ENCODE assay signal across 26 mouse cellular contexts in genomic region chr13:102319453-102319852, GRCm38 (mm10).
DNase-seq lines count a peak whose midpoint lies in the region; ATAC-seq and TF ChIP-seq lines count a peak whose summit lies in the region.
"Had no signal": no experiment of that assay in that cellular context is flagged by ENCODE, and none has a peak within 500 bp of the region (broad histone marks: within the 10 kb centered on the region; RNA-seq: fewer than 3 reads in every experiment).

No protein-coding gene starts in this region.

- peak; percentile 4 for DNase-seq in adrenal gland, adult 2 months
- no peak for DNase-seq in adrenal gland, adult 18-20 months (ENCODE audit: low spot score in 2 of 2)
- DNase-seq in lung, postnatal 0 days (ENCODE audit: low spot score) = peak; percentile 26
- no peak for DNase-seq in lung, adult 2 months
- DNase-seq in heart, adult 9 months (ENCODE audit: low spot score in 2 of 2) = peak; percentile 43 to 46
- peak; percentile 58 for DNase-seq in heart, postnatal 0 days (ENCODE audit: low spot score)
- DNase-seq in right cerebral cortex, postnatal 36 days (ENCODE audit: low spot score in 2 of 2) = no peak
- DNase-seq: adrenal gland, postnatal 10 days; cerebellum, adult 18-20 months; cerebellum, postnatal 25 days; embryo, embryonic 11 days; gastrocnemius, postnatal 36 days; kidney, adult 8-10 months; kidney, postnatal 14 days; layer of hippocampus, postnatal 36 days; liver, embryonic 13.5 days had no signal

- H3K4me3 ChIP-seq in lung, postnatal 0 days (ENCODE audit: low read depth, low read length) = no peak overlapping the region
- H3K4me3 ChIP-seq in lung, adult 2 months (replicated peaks; ENCODE audit: extremely low read depth, low read depth, low read length) = no peak overlapping the region
- H3K4me3 ChIP-seq in heart, postnatal 0 days (ENCODE audit: low read depth, low read length) = no peak overlapping the region
- H3K4me3 ChIP-seq in hindbrain, embryonic 16.5 days (ENCODE audit: low read length) = no peak overlapping the region
- H3K4me3 ChIP-seq: embryonic facial prominence, embryonic 13.5 days; erythroblast, embryonic 14.5 days; forebrain, embryonic 12.5 days; hindbrain, embryonic 15.5 days; intestine, embryonic 15.5 days; limb, embryonic 12.5 days; liver, embryonic 13.5 days; lung, embryonic 15.5 days; midbrain, embryonic 12.5 days had no signal

- H3K4me1 ChIP-seq in lung, postnatal 0 days (ENCODE audit: insufficient read depth, low read depth, low read length) = no peaks in the 10 kb centered on the region
- no peaks in the 10 kb centered on the region for H3K4me1 ChIP-seq in lung, adult 2 months (ENCODE audit: control insufficient read depth, insufficient read depth, low read length)
- peaks cover 28% of the 10 kb centered on the region for H3K4me1 ChIP-seq in heart, postnatal 0 days (ENCODE audit: control insufficient read depth, insufficient read depth)
- H3K4me1 ChIP-seq in hindbrain, embryonic 16.5 days (ENCODE audit: control insufficient read depth, insufficient read depth, low read depth, low read length) = no peaks in the 10 kb centered on the region
- H3K4me1 ChIP-seq: forebrain, embryonic 12.5 days; hindbrain, embryonic 15.5 days; intestine, embryonic 15.5 days; limb, embryonic 12.5 days; liver, embryonic 13.5 days; lung, embryonic 15.5 days; midbrain, embryonic 12.5 days had no signal

- no peak overlapping the region for H3K9ac ChIP-seq in lung, postnatal 0 days (replicated peaks; ENCODE audit: low read depth)
- no peak overlapping the region for H3K9ac ChIP-seq in heart, postnatal 0 days (replicated peaks; ENCODE audit: low read depth, low read length)
- no peak overlapping the region for H3K9ac ChIP-seq in hindbrain, embryonic 16.5 days (ENCODE audit: low read depth, low read length)
- H3K9ac ChIP-seq: embryonic facial prominence, embryonic 13.5 days; forebrain, embryonic 12.5 days; hindbrain, embryonic 15.5 days; intestine, embryonic 15.5 days; limb, embryonic 12.5 days; liver, embryonic 13.5 days; lung, embryonic 15.5 days; midbrain, embryonic 12.5 days had no signal

- 67% methylated on average over 2 of the region's 2 CpGs for WGBS in lung, postnatal 0 days
- 88% methylated on average over 2 of the region's 2 CpGs for WGBS in lung, adult 2 months
- WGBS in heart, postnatal 0 days = 24% methylated on average over 2 of the region's 2 CpGs
- WGBS in hindbrain, embryonic 16.5 days = 89% methylated on average over 2 of the region's 2 CpGs

- no peak for TF ChIP-seq EP300 in lung, postnatal 0 days (IDR thresholded peaks at IDR 0.05)
- TF ChIP-seq EP300 in heart, postnatal 0 days (IDR thresholded peaks at IDR 0.05; ENCODE audit: low read depth) = no peak

- no peaks in the 10 kb centered on the region for H3K27me3 ChIP-seq in lung, postnatal 0 days (replicated peaks; ENCODE audit: insufficient read depth, low read length)
- no peaks in the 10 kb centered on the region for H3K27me3 ChIP-seq in heart, postnatal 0 days (ENCODE audit: control insufficient read depth, insufficient read depth, low read length)
- no peaks in the 10 kb centered on the region for H3K27me3 ChIP-seq in hindbrain, embryonic 16.5 days (replicated peaks; ENCODE audit: control insufficient read depth, insufficient read depth, low read length)
- H3K27me3 ChIP-seq: embryonic facial prominence, embryonic 13.5 days; forebrain, embryonic 12.5 days; hindbrain, embryonic 15.5 days; intestine, embryonic 15.5 days; limb, embryonic 12.5 days; liver, embryonic 13.5 days; lung, embryonic 15.5 days; midbrain, embryonic 12.5 days had no signal

- ATAC-seq in lung, postnatal 0 days = peak; percentile 35
- ATAC-seq in heart, postnatal 0 days (ENCODE audit: insufficient read depth, low read depth) = peak; percentile 55; the same call in 1 of the 2 replicates
- ATAC-seq in hindbrain, embryonic 16.5 days = no peak
- ATAC-seq: intestine, embryonic 15.5 days had no signal

- no peak overlapping the region for H3K4me2 ChIP-seq in lung, postnatal 0 days (replicated peaks; ENCODE audit: low read depth, low read length)
- no peak overlapping the region for H3K4me2 ChIP-seq in heart, postnatal 0 days (ENCODE audit: low read depth, low read length)
- H3K4me2 ChIP-seq in hindbrain, embryonic 16.5 days (ENCODE audit: low read length) = no peak overlapping the region
- H3K4me2 ChIP-seq: embryonic facial prominence, embryonic 13.5 days; forebrain, embryonic 12.5 days; hindbrain, embryonic 15.5 days; intestine, embryonic 15.5 days; limb, embryonic 12.5 days; liver, embryonic 13.5 days; lung, embryonic 15.5 days; midbrain, embryonic 12.5 days had no signal

- no peak overlapping the region for H3K27ac ChIP-seq in lung, postnatal 0 days (ENCODE audit: low read length)
- H3K27ac ChIP-seq in heart, postnatal 0 days (ENCODE audit: low read depth) = peak overlapping the region; percentile 78
- no peak overlapping the region for H3K27ac ChIP-seq in hindbrain, embryonic 16.5 days (ENCODE audit: low read depth, low read length)
- H3K27ac ChIP-seq: embryonic facial prominence, embryonic 13.5 days; forebrain, embryonic 12.5 days; hindbrain, embryonic 15.5 days; intestine, embryonic 15.5 days; limb, embryonic 12.5 days; liver, embryonic 13.5 days; lung, embryonic 15.5 days; midbrain, embryonic 12.5 days; stomach, postnatal 0 days had no signal

- H3K9me3 ChIP-seq in lung, postnatal 0 days (ENCODE audit: low read length) = no peaks in the 10 kb centered on the region
- H3K9me3 ChIP-seq in heart, postnatal 0 days (replicated peaks; ENCODE audit: control insufficient read depth, low read length) = no peaks in the 10 kb centered on the region
- H3K9me3 ChIP-seq in hindbrain, embryonic 16.5 days (ENCODE audit: control insufficient read depth, low read length) = no peaks in the 10 kb centered on the region
- H3K9me3 ChIP-seq: embryonic facial prominence, embryonic 13.5 days; forebrain, embryonic 12.5 days; hindbrain, embryonic 15.5 days; intestine, embryonic 15.5 days; limb, embryonic 12.5 days; liver, embryonic 13.5 days; lung, embryonic 15.5 days; midbrain, embryonic 12.5 days had no signal

- no peak for TF ChIP-seq CTCF in lung, postnatal 0 days (IDR thresholded peaks at IDR 0.05)
- no peak for TF ChIP-seq CTCF in lung, adult 2 months (IDR thresholded peaks at IDR 0.05; ENCODE audit: insufficient read depth, low read length)
- no peak for TF ChIP-seq CTCF in heart, postnatal 0 days (IDR thresholded peaks at IDR 0.05; ENCODE audit: low read depth)

- no peaks in the 10 kb centered on the region for H3K36me3 ChIP-seq in lung, postnatal 0 days (ENCODE audit: insufficient read depth, low read length)
- no peaks in the 10 kb centered on the region for H3K36me3 ChIP-seq in heart, postnatal 0 days (replicated peaks; ENCODE audit: control insufficient read depth, insufficient read depth, low read length)
- H3K36me3 ChIP-seq in hindbrain, embryonic 16.5 days (ENCODE audit: control insufficient read depth, insufficient read depth, low read length) = no peaks in the 10 kb centered on the region
- H3K36me3 ChIP-seq: embryonic facial prominence, embryonic 13.5 days; forebrain, embryonic 12.5 days; hindbrain, embryonic 15.5 days; intestine, embryonic 15.5 days; limb, embryonic 12.5 days; liver, embryonic 13.5 days; lung, embryonic 15.5 days; midbrain, embryonic 12.5 days had no signal

- TF ChIP-seq POLR2A in lung, adult 2 months (IDR thresholded peaks at IDR 0.05; ENCODE audit: borderline replicate concordance, extremely low read depth, low read depth, low read length) = no peak

Comparison
In these comparisons a context has a peak if more than half of its experiments do, and no peak if none do; other contexts are left out.
1. DNase-seq: peak in adrenal gland, adult 2 months (single experiment), lung, postnatal 0 days (single experiment), heart, adult 9 months (2 of 2) and heart, postnatal 0 days (single experiment); none in adrenal gland, adult 18-20 months (0 of 2), lung, adult 2 months (single experiment) and right cerebral cortex, postnatal 36 days (0 of 2).